Mouse (Mus musculus) embryonic facial prominence, embryonic 13.5 days (tissue): ENCODE measurements around the gene Ankrd13c. TPM values are rescaled to one million over a fixed set of nuclear protein-coding genes. Genes with fewer than 3 reads are reported as not detected.

Experiments
- ATAC-seq: fragments of 200-750 bp; cut with Nextera tagmentation; 2 replicates; pipeline ENCODE4 v1.8.0; 2017; ENCODE audit warnings: low read depth; ENCODE audit not compliant: insufficient number of reproducible peaks, insufficient read depth, low FRiP score, low TSS enrichment
- H3K27ac ChIP-seq: fragments of 300-500 bp; sonication (generic); 2 replicates; pipeline ENCODE4 v1.5.1; 2015; ENCODE audit warnings: moderate library complexity, mild to moderate bottlenecking, inconsistent platforms
- H3K27me3 ChIP-seq: fragments of 300-500 bp; sonication (generic); 2 replicates; pipeline ENCODE4 v1.6.1; 2015; ENCODE audit warnings: mild to moderate bottlenecking, inconsistent platforms
- H3K36me3 ChIP-seq: fragments of 300-500 bp; sonication (generic); 2 replicates; pipeline ENCODE4 v1.6.1; 2015; ENCODE audit warnings: mild to moderate bottlenecking, inconsistent platforms
- H3K4me1 ChIP-seq: fragments of 300-500 bp; sonication (generic); 2 replicates; pipeline ENCODE4 v1.6.1; 2015; ENCODE audit warnings: inconsistent platforms
- H3K4me2 ChIP-seq: fragments of 300-500 bp; sonication (generic); 2 replicates; pipeline ENCODE4 v1.6.1; 2015; ENCODE audit warnings: moderate library complexity, mild to moderate bottlenecking, inconsistent platforms
- H3K4me3 ChIP-seq: fragments of 300-500 bp; sonication (generic); 2 replicates; pipeline ENCODE4 v1.5.1; 2015; ENCODE audit warnings: mild to moderate bottlenecking, inconsistent platforms
- H3K9ac ChIP-seq: fragments of 300-500 bp; sonication (generic); 2 replicates; pipeline ENCODE4 v1.6.1; 2015; ENCODE audit warnings: mild to moderate bottlenecking, inconsistent platforms
- H3K9me3 ChIP-seq: fragments of 300-500 bp; sonication (generic); 2 replicates; pipeline ENCODE4 v1.6.1; 2016; ENCODE audit warnings: inconsistent platforms
- WGBS: fragments of 180-500 bp; shearing (Covaris S2); methylation state at CpG from one replicate; pipeline ENCODE4 v1.1.7; 2015; ENCODE audit warnings: mixed read lengths; 5-methylcytosine and 5-hydroxymethylcytosine counted together
- polyA plus RNA-seq: library from polyadenylated mRNA; unstranded; fragments of >200 nt; fragmentation: Nextera tagmentation; extraction: Ambion mirVana; gene quantifications from 2 replicates; pipeline ENCODE4 v1.2.1, GENCODE M21; 2015

The Ankrd13c gene
- polyA plus RNA-seq: 18.7 and 19.4 TPM in 2 replicates

- no peaks in the 10 kb centered on the region for H3K27me3 ChIP-seq
- 0 out of 2 replicates have a peak, but pooled peaks cover 4% of the 10 kb centered on the region for H3K36me3 ChIP-seq
- peaks cover 13% of the 10 kb centered on the region for H3K4me1 ChIP-seq
- whole genome bisulfite sequencing: under 1% methylated on average over 45 of the region's 45 CpGs
- peak within 1 kb of the TSS; percentile 98 for H3K4me3 ChIP-seq
- ATAC-seq: peak; percentile 97
- no peaks in the 10 kb centered on the region for H3K9me3 ChIP-seq
- peak within 1 kb of the TSS; percentile 96 for H3K9ac ChIP-seq
- peak within 1 kb of the TSS; percentile 91 for H3K4me2 ChIP-seq
- peak within 1 kb of the TSS; percentile 99 for H3K27ac ChIP-seq
Measured at GRCm38 (mm10) chr3:157946843-157947358, at the start of gene Ankrd13c. TSS of gene Ankrd13c (plus strand) at chr3:157947239.

- no peak overlapping the region for H3K4me3 ChIP-seq
- H3K9me3 ChIP-seq: no peaks in the 10 kb centered on the region
- H3K27ac ChIP-seq: no peak overlapping the region
- H3K4me1 ChIP-seq: no peaks in the 10 kb centered on the region
- H3K27me3 ChIP-seq: no peaks in the 10 kb centered on the region
- H3K36me3 ChIP-seq: 0 out of 2 replicates have a peak, but pooled peaks cover 6% of the 10 kb centered on the region
- H3K9ac ChIP-seq: no peak overlapping the region
- no peak overlapping the region for H3K4me2 ChIP-seq
- WGBS: 87% methylated on average over 3 of the region's 3 CpGs
- ATAC-seq: no peak
Measured at GRCm38 (mm10) chr3:157897645-157898044, 49.4 kb upstream of the Ankrd13c start.

- Histone ChIP-seq H3K27ac (no peak overlapping the region), H3K4me1 (no peaks in the 10 kb centered on the region), H3K4me2 (no peak overlapping the region), H3K36me3 (0 out of 2 replicates have a peak, but pooled peaks cover 9% of the 10 kb centered on the region), H3K27me3 (no peaks in the 10 kb centered on the region), H3K9me3 (no peaks in the 10 kb centered on the region), H3K9ac (no peak overlapping the region), H3K4me3 (no peak overlapping the region)
- no peak for ATAC-seq
- WGBS: 83% methylated on average over 1 of the region's 1 CpGs
Measured at GRCm38 (mm10) chr3:157899986-157900385, 47.1 kb upstream of the Ankrd13c start.

- Histone ChIP-seq H3K36me3 (0 out of 2 replicates have a peak, but pooled peaks cover 12% of the 10 kb centered on the region), H3K4me3 (no peak overlapping the region), H3K27ac (no peak overlapping the region), H3K4me2 (no peak overlapping the region), H3K4me1 (no peaks in the 10 kb centered on the region), H3K9ac (no peak overlapping the region), H3K27me3 (no peaks in the 10 kb centered on the region), H3K9me3 (no peaks in the 10 kb centered on the region)
- 89% methylated on average over 5 of the region's 5 CpGs for WGBS
- ATAC-seq: no peak
Measured at GRCm38 (mm10) chr3:157901721-157902120, 45.3 kb upstream of the Ankrd13c start.

GRCm38 (mm10) chr3:157908166-157908565, 38.9 kb upstream of the Ankrd13c start:
- Histone ChIP-seq H3K27me3 (no peaks in the 10 kb centered on the region), H3K9me3 (no peaks in the 10 kb centered on the region), H3K27ac (no peak overlapping the region), H3K36me3 (peaks cover 9% of the 10 kb centered on the region; the same call in 1 of the 2 replicates), H3K9ac (no peak overlapping the region), H3K4me2 (no peak overlapping the region), H3K4me3 (no peak overlapping the region), H3K4me1 (no peaks in the 10 kb centered on the region)
- WGBS: 89% methylated on average over 3 of the region's 3 CpGs
- ATAC-seq: no peak

GRCm38 (mm10) chr3:157910262-157910661, 36.8 kb upstream of the Ankrd13c start:
- Histone ChIP-seq H3K36me3 (peaks cover 6% of the 10 kb centered on the region; the same call in 1 of the 2 replicates), H3K27me3 (no peaks in the 10 kb centered on the region)

GRCm38 (mm10) chr3:157912155-157912554, 34.9 kb upstream of the Ankrd13c start:
- H3K9ac ChIP-seq: no peak overlapping the region
- ATAC-seq: no peak

More at GRCm38 (mm10) chr3:157910262-157910661, 36.8 kb upstream of the Ankrd13c start:
- Histone ChIP-seq H3K9me3 (no peaks in the 10 kb centered on the region), H3K4me3 (no peak overlapping the region), H3K4me1 (no peaks in the 10 kb centered on the region), H3K9ac (no peak overlapping the region), H3K4me2 (no peak overlapping the region), H3K27ac (no peak overlapping the region)
- ATAC-seq: no peak
- WGBS: 79% methylated on average over 3 of the region's 3 CpGs

GRCm38 (mm10) chr3:157916336-157916735, 30.7 kb upstream of the Ankrd13c start:
- H3K27ac ChIP-seq: no peak overlapping the region
- no peaks in the 10 kb centered on the region for H3K27me3 ChIP-seq
- ATAC-seq: no peak
- no peak overlapping the region for H3K4me3 ChIP-seq
- H3K4me2 ChIP-seq: no peak overlapping the region
- no peak overlapping the region for H3K9ac ChIP-seq
- WGBS: 84% methylated on average over 4 of the region's 4 CpGs
- H3K4me1 ChIP-seq: no peaks in the 10 kb centered on the region
- H3K36me3 ChIP-seq: peaks cover 4% of the 10 kb centered on the region; the same call in 1 of the 2 replicates
- H3K9me3 ChIP-seq: no peaks in the 10 kb centered on the region

More at GRCm38 (mm10) chr3:157912155-157912554, 34.9 kb upstream of the Ankrd13c start:
- Histone ChIP-seq H3K9me3 (no peaks in the 10 kb centered on the region), H3K27ac (no peak overlapping the region), H3K36me3 (no peaks in the 10 kb centered on the region; the same call in 1 of the 2 replicates), H3K27me3 (no peaks in the 10 kb centered on the region), H3K4me1 (no peaks in the 10 kb centered on the region), H3K4me2 (no peak overlapping the region), H3K4me3 (no peak overlapping the region)
- 91% methylated on average over 2 of the region's 2 CpGs for WGBS

- Histone ChIP-seq H3K9me3 (no peaks in the 10 kb centered on the region), H3K36me3 (peaks cover 4% of the 10 kb centered on the region; the same call in 1 of the 2 replicates), H3K27ac (no peak overlapping the region), H3K4me2 (no peak overlapping the region), H3K9ac (no peak overlapping the region), H3K4me3 (no peak overlapping the region), H3K27me3 (no peaks in the 10 kb centered on the region), H3K4me1 (peaks cover 4% of the 10 kb centered on the region)
- ATAC-seq: no peak
- 83% methylated on average over 2 of the region's 2 CpGs for WGBS
Measured at GRCm38 (mm10) chr3:157921376-157921775, 25.7 kb upstream of the Ankrd13c start.

GRCm38 (mm10) chr3:157923268-157923835, 23.7 kb upstream of the Ankrd13c start:
- no peak overlapping the region for H3K9ac ChIP-seq
- H3K4me3 ChIP-seq: no peak overlapping the region
- H3K4me1 ChIP-seq: peaks cover 4% of the 10 kb centered on the region
- no peaks in the 10 kb centered on the region for H3K9me3 ChIP-seq
- no peak for ATAC-seq
- H3K36me3 ChIP-seq: peaks cover 4% of the 10 kb centered on the region; the same call in 1 of the 2 replicates
- H3K27ac ChIP-seq: no peak overlapping the region
- 61% methylated on average over 3 of the region's 3 CpGs for WGBS
- no peak overlapping the region for H3K4me2 ChIP-seq
- H3K27me3 ChIP-seq: no peaks in the 10 kb centered on the region

- peaks cover 4% of the 10 kb centered on the region for H3K4me1 ChIP-seq
- H3K4me3 ChIP-seq: peak within 1 kb of the TSS; percentile 62
- no peaks in the 10 kb centered on the region for H3K9me3 ChIP-seq
- H3K27me3 ChIP-seq: no peaks in the 10 kb centered on the region
- no peaks in the 10 kb centered on the region for H3K36me3 ChIP-seq
- H3K27ac ChIP-seq: no peak within 1 kb of the TSS
- ATAC-seq: peak; percentile 99
- 1% methylated on average over 30 of the region's 30 CpGs for WGBS
- peak within 1 kb of the TSS; percentile 72 for H3K9ac ChIP-seq
- peak within 1 kb of the TSS; percentile 95 for H3K4me2 ChIP-seq
Measured at GRCm38 (mm10) chr3:157924692-157925328, 22.2 kb upstream of the Ankrd13c start, which contains the start of gene Cth. TSS of gene Cth (minus strand) at chr3:157925077.
